Mouse (Mus musculus) neutrophil, adult 83 days (primary cell): Measurements from ENCODE around the gene Angptl4. TPM values are rescaled to one million over a fixed set of nuclear protein-coding genes. Genes with fewer than 3 reads are reported as not detected.

Experiments
- total RNA-seq, 2 experiments: library from RNA; stranded (reverse); gene quantifications; one replicate each; pipeline ENCODE4 v1.2.4; 2023

The Angptl4 gene
- total RNA-seq = 1 to 10 TPM; 1.9 to 2.0 TPM

GRCm38 (mm10) chr17:33781124-33781977 lies at the start of gene Angptl4:
Angptl4 (minus strand) TSS chr17:33781830.

GRCm38 (mm10) chr17:33824084-33824996 lies 42.7 kb upstream of the Angptl4 start, which contains the start of the genes Rps28 and Ndufa7:
Rps28 (minus strand) TSS chr17:33824562.
Ndufa7 (plus strand) TSS chr17:33824572.

GRCm38 (mm10) chr17:33810334-33811141 lies 28.9 kb upstream of the Angptl4 start, which contains the start of gene Kank3:
Kank3 (plus strand) TSS chr17:33810519.

GRCm38 (mm10) chr17:33760255-33761165 lies 21.1 kb downstream of the Angptl4 start, which contains the start of gene Rab11b:
Rab11b (minus strand) TSS chr17:33760530.

Other genes with a start within 250 kb of the Angptl4 start
- 100 to 1,000 TPM; 487 to 492 TPM for gene Myo1f, start 226.1 kb downstream of the Angptl4 start, total RNA-seq
- gene Zfp414, start 152.7 kb downstream of the Angptl4 start, total RNA-seq = 10 to 100 TPM; 57.2 to 61.6 TPM
- gene Pram1, start 143.8 kb downstream of the Angptl4 start, total RNA-seq = 100 to 1,000 TPM; 300 to 315 TPM
- 100 to 1,000 TPM; 176 to 180 TPM for gene Hnrnpm, start 95.0 kb downstream of the Angptl4 start, total RNA-seq
- 10 to 100 TPM; 53.2 to 58.4 TPM for gene March2, start 63.2 kb downstream of the Angptl4 start, total RNA-seq
- gene Rab11b, start 21.3 kb downstream of the Angptl4 start, total RNA-seq = 100 to 1,000 TPM; 157 to 164 TPM
- 1 to 10 TPM; 4.7 to 6.3 TPM for gene Kank3, start 28.7 kb upstream of the Angptl4 start, total RNA-seq
- gene Rps28, start 42.7 kb upstream of the Angptl4 start, total RNA-seq = 1,000 to 10,000 TPM; 1,192 to 1,292 TPM
- 100 to 1,000 TPM; 111 TPM for gene Ndufa7, start 42.7 kb upstream of the Angptl4 start, total RNA-seq
- 1 to 10 TPM; 1.4 to 1.6 TPM for gene Cd320, start 61.3 kb upstream of the Angptl4 start, total RNA-seq
- not detected for gene Gm7029, start 92.0 kb upstream of the Angptl4 start, total RNA-seq
- gene Kifc1, start 108.8 kb upstream of the Angptl4 start, total RNA-seq = 10 to 100 TPM; 43.5 to 51.2 TPM
- under 1 TPM in 1 of 2 experiments, not detected in 1; 0.75 TPM for gene Platr17, start 123.3 kb upstream of the Angptl4 start, total RNA-seq
- 10 to 100 TPM; 31.0 to 43.2 TPM for gene Daxx, start 127.6 kb upstream of the Angptl4 start, total RNA-seq
- 100 to 1,000 TPM; 223 to 251 TPM for gene Tapbp, start 134.1 kb upstream of the Angptl4 start, total RNA-seq
- 10 to 100 TPM; 33.5 to 33.8 TPM for gene Zbtb22, start 134.1 kb upstream of the Angptl4 start, total RNA-seq
- gene Rgl2, start 147.7 kb upstream of the Angptl4 start, total RNA-seq = 100 to 1,000 TPM; 227 to 229 TPM
- gene Pfdn6, start 158.5 kb upstream of the Angptl4 start, total RNA-seq = 10 to 100 TPM; 47.8 to 54.5 TPM
- gene Wdr46, start 158.8 kb upstream of the Angptl4 start, total RNA-seq = 10 to 100 TPM; 21.7 to 22.4 TPM
- gene B3galt4, start 169.7 kb upstream of the Angptl4 start, total RNA-seq = 10 to 100 TPM; 10.3 to 10.5 TPM
- gene Vps52, start 174.0 kb upstream of the Angptl4 start, total RNA-seq = 10 to 100 TPM; 54.0 to 58.9 TPM
- 100 to 1,000 TPM; 476 to 509 TPM for gene Rps18, start 174.2 kb upstream of the Angptl4 start, total RNA-seq
- 1,000 to 10,000 TPM; 1,097 to 1,101 TPM for gene H2-K1, start 218.5 kb upstream of the Angptl4 start, total RNA-seq
- 10 to 100 TPM in 1 of 2 experiments, 1 to 10 TPM in 1; 8.4 to 13.9 TPM for gene Ring1, start 242.8 kb upstream of the Angptl4 start, total RNA-seq
- gene H2-Ke6, start 246.2 kb upstream of the Angptl4 start, total RNA-seq = 10 to 100 TPM; 59.9 to 61.3 TPM
- 10 to 100 TPM; 60.8 to 68.3 TPM for gene Slc39a7, start 249.9 kb upstream of the Angptl4 start, total RNA-seq
- 10 to 100 TPM; 45.9 to 68.6 TPM for gene Rxrb, start 250.0 kb upstream of the Angptl4 start, total RNA-seq